Mouse (Mus musculus): ENCODE data around the gene Islr2. TPM values are rescaled to one million over a fixed set of nuclear protein-coding genes. Genes with fewer than 3 reads are reported as not detected.

Islr2 gene
- not detected for polyA plus RNA-seq (2014; fragmentation: Illumina TruSeq; extraction: RNeasy Lipid Tissue Mini Kit (QIAGEN cat#74804); ENCODE audit: low read depth, low replicate concordance)

GRCm38 (mm10) chr9:58203516-58204447 lies at the start of gene Islr2, which contains the start of gene Islr:
Gene Islr2 (minus strand): TSS chr9:58204319.
Gene Islr (minus strand): TSS chr9:58204306.

GRCm38 (mm10) chr9:58253033-58253804 lies 49.1 kb upstream of the Islr2 start, which contains the start of gene Stoml1:
Gene Stoml1 (plus strand): TSS chr9:58253164.

GRCm38 (mm10) chr9:58249592-58250192 lies 45.6 kb upstream of the Islr2 start, which contains the start of gene Pml:
Gene Pml (minus strand): TSS chr9:58249786.

Other genes with a start within 250 kb of the Islr2 start
- gene Cyp11a1, start 197.9 kb downstream of the Islr2 start, polyA plus RNA-seq (2014; fragmentation: Illumina TruSeq; extraction: RNeasy Lipid Tissue Mini Kit (QIAGEN cat#74804); ENCODE audit: low read depth, low replicate concordance), result not detected
- gene Stra6, start 140.5 kb downstream of the Islr2 start, polyA plus RNA-seq (2014; fragmentation: Illumina TruSeq; extraction: RNeasy Lipid Tissue Mini Kit (QIAGEN cat#74804); ENCODE audit: low read depth, low replicate concordance), result 0.25 TPM
- not detected for gene Ccdc33, start 85.5 kb downstream of the Islr2 start, polyA plus RNA-seq (2014; fragmentation: Illumina TruSeq; extraction: RNeasy Lipid Tissue Mini Kit (QIAGEN cat#74804); ENCODE audit: low read depth, low replicate concordance)
- gene Islr, start within 50 bp of the Islr2 start, polyA plus RNA-seq (2014; fragmentation: Illumina TruSeq; extraction: RNeasy Lipid Tissue Mini Kit (QIAGEN cat#74804); ENCODE audit: low read depth, low replicate concordance), result 2.7 TPM
- 4.8 TPM for gene Pml, start 45.5 kb upstream of the Islr2 start, polyA plus RNA-seq (2014; fragmentation: Illumina TruSeq; extraction: RNeasy Lipid Tissue Mini Kit (QIAGEN cat#74804); ENCODE audit: low read depth, low replicate concordance)
- 9.2 TPM for gene Stoml1, start 48.8 kb upstream of the Islr2 start, polyA plus RNA-seq (2014; fragmentation: Illumina TruSeq; extraction: RNeasy Lipid Tissue Mini Kit (QIAGEN cat#74804); ENCODE audit: low read depth, low replicate concordance)
- gene Loxl1, start 108.9 kb upstream of the Islr2 start, polyA plus RNA-seq (2014; fragmentation: Illumina TruSeq; extraction: RNeasy Lipid Tissue Mini Kit (QIAGEN cat#74804); ENCODE audit: low read depth, low replicate concordance), result 1.2 TPM
- gene Tbc1d21, start 166.1 kb upstream of the Islr2 start, polyA plus RNA-seq (2014; fragmentation: Illumina TruSeq; extraction: RNeasy Lipid Tissue Mini Kit (QIAGEN cat#74804); ENCODE audit: low read depth, low replicate concordance), result not detected

Data from sigmoid colon, adult 10 weeks (tissue).